Mouse (Mus musculus) left cerebral cortex, adult 9 months (tissue): ENCODE data around the gene Adgrl3.

Experiments used
- DNase-seq, 2 experiments: peaks; one replicate each; pipeline ENCODE4 v3.0.0; 2022; ENCODE audit warnings: low spot score in 2 of 2

Gene Adgrl3

GRCm38 (mm10) chr5:81832679-81833078, 812.7 kb downstream of the Adgrl3 start:
- DNase-seq, result no peak

- DNase-seq, result no peak
These were observed 817.9 kb downstream of the Adgrl3 start for GRCm38 (mm10) chr5:81837860-81838259.

- peak in 1 of 2 experiments; percentile 2 for DNase-seq
These were observed 823.9 kb downstream of the Adgrl3 start for GRCm38 (mm10) chr5:81843798-81844197.

DNA sequence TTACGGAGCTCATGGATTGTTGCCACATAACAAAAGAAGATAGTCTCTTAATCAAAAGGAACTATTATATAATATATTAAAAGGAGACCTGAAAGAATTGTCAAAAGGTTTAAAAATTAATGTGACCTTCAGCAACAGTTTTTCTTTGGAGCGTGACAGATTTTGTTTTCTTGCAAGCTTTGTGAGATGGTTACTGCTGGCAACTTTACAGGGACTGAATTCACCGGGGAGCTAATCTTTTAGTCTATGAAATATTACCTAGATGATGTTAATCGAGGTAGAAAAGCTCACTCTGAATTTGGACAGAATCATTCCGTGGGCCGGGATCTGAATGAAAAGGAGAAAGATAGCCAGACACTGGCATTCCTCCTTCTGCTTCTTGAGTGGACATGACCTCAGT, 850.4 kb downstream of the Adgrl3 start:
- DNase-seq, result no peak
